Mouse (Mus musculus): ENCODE measurements around the gene Abhd14a. TPM values are rescaled to one million over a fixed set of nuclear protein-coding genes. Genes with fewer than 3 reads are reported as not detected.
A peak's percentile ranks its signal among the peaks of the same experiment; 100 is the strongest.

Gene Abhd14a
- polyA plus RNA-seq, 1 experiment from 2014 or later: 21.7 TPM

DNA sequence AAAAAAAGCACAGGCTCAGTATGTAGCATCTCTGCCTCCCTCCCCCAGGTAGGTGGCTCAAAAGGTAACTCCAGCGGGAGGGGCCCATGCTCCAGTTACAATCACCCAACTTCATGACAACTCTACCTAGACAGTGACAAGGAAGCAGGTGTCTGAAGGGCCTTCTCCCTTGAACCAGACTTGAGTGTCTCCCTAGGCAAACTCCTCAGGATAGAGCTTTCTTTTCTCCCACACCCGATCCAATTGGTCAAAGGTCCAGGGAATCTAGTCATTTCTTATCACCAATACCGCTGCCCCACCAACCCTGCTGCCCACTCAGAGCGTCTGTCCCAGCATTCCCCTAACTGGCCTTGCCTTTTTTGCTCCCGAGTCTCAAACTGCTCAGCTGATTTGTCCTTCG is 19.2 kb upstream of the Abhd14a start:
- no peak overlapping the region for H3K9ac ChIP-seq (replicated peaks; ENCODE audit: low read depth)
- DNase-seq (ENCODE audit: low spot score) (no peak), ATAC-seq (no peak)
- no peak overlapping the region for H3K27ac ChIP-seq (ENCODE audit: low read length)
- 83% methylated on average over 6 of the region's 6 CpGs for WGBS
- no peak overlapping the region for H3K4me3 ChIP-seq (ENCODE audit: low read depth, low read length)
- peaks cover 9% of the 10 kb centered on the region for H3K36me3 ChIP-seq (ENCODE audit: insufficient read depth, low read length)
- peaks cover 4% of the 10 kb centered on the region for H3K4me1 ChIP-seq (ENCODE audit: insufficient read depth, low read depth, low read length)
- TF ChIP-seq CTCF (IDR thresholded peaks at IDR 0.05) (no peak), EP300 (IDR thresholded peaks at IDR 0.05) (no peak)
- no peaks in the 10 kb centered on the region for H3K9me3 ChIP-seq (ENCODE audit: low read length)
- H3K27me3 ChIP-seq (replicated peaks; ENCODE audit: insufficient read depth, low read length): 0 out of 2 replicates have a peak, but pooled peaks cover 5% of the 10 kb centered on the region
- H3K4me2 ChIP-seq (replicated peaks; ENCODE audit: low read depth, low read length): no peak overlapping the region

DNA sequence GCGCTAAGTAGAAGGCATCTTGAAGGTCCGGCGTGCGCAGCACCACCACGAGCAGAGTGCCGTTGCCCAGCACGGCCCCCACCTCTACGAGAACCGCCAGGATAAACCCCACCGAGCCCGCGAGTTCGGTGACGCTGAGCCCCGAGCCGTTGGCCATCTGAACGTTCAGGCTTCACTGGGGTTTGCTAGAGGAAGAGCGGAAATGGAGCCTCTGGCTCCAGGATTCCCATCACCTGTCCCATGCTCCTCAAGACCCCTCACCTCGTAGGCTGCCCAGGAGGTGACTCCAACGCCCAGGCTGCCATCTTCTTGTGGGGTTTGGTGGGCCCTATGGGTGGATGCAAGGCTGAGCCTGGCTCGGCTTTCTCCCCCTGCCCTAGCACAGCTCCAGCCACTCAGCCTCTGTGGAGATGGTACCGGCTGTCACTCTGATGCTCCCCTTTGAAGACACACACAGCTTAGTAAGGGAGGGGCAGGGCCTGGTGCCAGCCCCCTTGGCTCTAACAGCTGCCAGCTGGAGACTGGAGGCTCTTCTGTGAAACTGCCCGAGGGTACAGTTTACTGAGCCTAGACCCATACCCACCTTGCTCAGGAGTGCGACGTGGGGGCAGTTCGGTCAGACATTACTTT is 18.2 kb upstream of the Abhd14a start, which contains the start of gene Gpr62:
Gpr62 (minus strand) TSS at position 368 of the 630 bp plus-strand sequence.
- peaks cover 4% of the 10 kb centered on the region for H3K4me1 ChIP-seq (ENCODE audit: insufficient read depth, low read depth, low read length)
- DNase-seq (ENCODE audit: low spot score) (no peak), ATAC-seq (no peak)
- H3K4me3 ChIP-seq (ENCODE audit: low read depth, low read length): peak within 1 kb of the TSS; percentile 49
- TF ChIP-seq EP300 (IDR thresholded peaks at IDR 0.05) (no peak), CTCF (IDR thresholded peaks at IDR 0.05) (no peak)
- H3K4me2 ChIP-seq (replicated peaks; ENCODE audit: low read depth, low read length): peak within 1 kb of the TSS; percentile 95
- H3K9me3 ChIP-seq (ENCODE audit: low read length): no peaks in the 10 kb centered on the region
- 0 out of 2 replicates have a peak, but pooled peaks cover 5% of the 10 kb centered on the region for H3K27me3 ChIP-seq (replicated peaks; ENCODE audit: insufficient read depth, low read length)
- H3K36me3 ChIP-seq (ENCODE audit: insufficient read depth, low read length): peaks cover 9% of the 10 kb centered on the region
- WGBS: 37% methylated on average over 26 of the region's 26 CpGs
- peak within 1 kb of the TSS; percentile 34; the same call in 1 of the 2 replicates for H3K9ac ChIP-seq (replicated peaks; ENCODE audit: low read depth)
- no peak within 1 kb of the TSS for H3K27ac ChIP-seq (ENCODE audit: low read length)

DNA sequence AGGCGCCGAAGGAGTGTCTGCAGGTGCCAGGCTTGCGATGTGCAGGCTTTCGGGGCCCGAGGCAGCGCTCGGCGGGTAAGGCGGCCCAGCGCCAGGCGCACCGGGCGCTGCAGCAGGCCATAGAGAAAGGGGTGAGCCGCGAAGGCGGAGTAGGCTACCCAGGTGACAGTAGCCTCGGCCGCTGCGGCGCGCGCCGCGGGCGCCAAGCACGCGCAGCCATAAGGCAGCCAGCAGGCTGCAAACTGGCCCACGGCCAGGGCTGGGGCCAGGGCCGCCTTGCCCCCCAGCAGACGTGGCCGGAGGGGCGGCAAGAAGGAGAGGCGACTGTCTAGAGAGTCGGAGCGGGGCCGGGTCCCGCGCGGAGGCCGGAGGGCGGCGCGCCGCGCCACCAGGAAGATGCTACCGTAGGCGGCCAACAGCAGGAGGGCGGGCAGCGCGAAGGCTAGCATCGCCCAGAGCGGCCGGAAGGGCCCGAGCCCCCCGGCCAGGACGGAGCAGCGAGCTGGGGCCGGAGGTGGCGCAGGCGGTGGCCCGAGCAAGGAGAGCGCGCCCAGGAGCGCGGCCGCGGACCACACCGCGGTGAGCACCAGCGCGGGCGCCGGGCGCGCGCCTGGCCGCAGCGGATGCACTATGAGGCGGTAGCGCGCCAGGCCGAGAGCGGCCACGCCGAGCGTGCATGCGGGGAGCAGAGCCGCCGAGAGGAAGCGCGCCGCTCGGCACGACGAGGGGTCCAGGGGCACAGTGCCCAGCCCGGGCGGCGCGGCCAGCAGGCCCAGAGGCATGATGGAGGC is 17.5 kb upstream of the Abhd14a start:
- WGBS: 2% methylated on average over 81 of the region's 99 CpGs
- H3K27ac ChIP-seq (ENCODE audit: low read length): no peak overlapping the region
- DNase-seq (ENCODE audit: low spot score) (peak; percentile 23), ATAC-seq (peak; percentile 67)
- peaks cover 4% of the 10 kb centered on the region for H3K4me1 ChIP-seq (ENCODE audit: insufficient read depth, low read depth, low read length)
- no peaks in the 10 kb centered on the region for H3K9me3 ChIP-seq (ENCODE audit: low read length)
- H3K4me2 ChIP-seq (replicated peaks; ENCODE audit: low read depth, low read length): peak overlapping the region; percentile 95
- H3K36me3 ChIP-seq (ENCODE audit: insufficient read depth, low read length): peaks cover 9% of the 10 kb centered on the region
- TF ChIP-seq CTCF (IDR thresholded peaks at IDR 0.05): no peak
- TF ChIP-seq EP300 (IDR thresholded peaks at IDR 0.05): no peak
- H3K27me3 ChIP-seq (replicated peaks; ENCODE audit: insufficient read depth, low read length): 0 out of 2 replicates have a peak, but pooled peaks cover 5% of the 10 kb centered on the region
- peak overlapping the region; percentile 49 for H3K4me3 ChIP-seq (ENCODE audit: low read depth, low read length)
- peak overlapping the region; percentile 34; the same call in 1 of the 2 replicates for H3K9ac ChIP-seq (replicated peaks; ENCODE audit: low read depth)

DNA sequence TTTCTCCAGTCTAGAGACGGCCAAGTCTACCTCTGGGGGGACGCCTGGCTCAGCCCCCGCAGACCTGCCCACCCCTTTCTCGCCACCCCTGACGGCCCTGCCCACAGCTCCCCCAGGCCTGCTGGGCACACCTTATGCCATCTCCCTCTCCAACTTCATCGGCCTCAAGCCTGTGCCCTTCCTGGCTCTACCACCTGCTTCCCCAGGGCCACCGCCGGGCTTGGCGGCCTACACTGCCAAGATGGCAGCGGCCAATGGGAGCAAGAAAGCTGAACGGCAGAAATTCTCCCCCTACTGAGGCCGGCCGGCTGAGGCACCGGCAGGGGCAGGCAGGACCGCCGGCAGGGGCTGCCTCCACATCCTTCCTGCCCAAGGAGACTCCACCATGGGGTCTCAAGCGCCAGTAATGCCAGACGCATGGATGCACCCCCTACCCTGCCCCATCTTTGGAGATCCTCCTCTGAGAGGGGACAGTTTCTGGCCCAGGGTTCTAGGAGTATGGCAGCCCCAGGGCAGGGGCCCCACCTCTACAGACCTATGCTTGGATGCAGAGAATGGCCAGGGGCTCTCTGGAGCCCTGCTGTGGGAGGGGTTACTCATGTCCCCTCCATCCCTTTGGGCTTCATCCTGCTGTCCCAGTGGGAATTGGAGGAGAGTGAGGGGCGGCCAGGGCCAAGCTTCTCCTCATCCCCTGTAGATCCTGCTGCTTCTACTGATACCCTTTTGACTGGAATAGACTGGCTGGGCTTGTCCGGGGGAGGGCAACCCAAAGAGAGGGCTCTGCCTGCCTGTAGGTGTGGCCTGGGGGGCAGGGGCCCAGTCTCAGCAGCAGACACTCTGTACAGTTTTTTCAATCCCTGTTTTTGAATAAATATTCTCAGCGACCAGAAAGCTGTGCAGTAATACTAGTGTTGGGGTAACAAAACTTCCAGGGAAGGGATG is 15.9 kb upstream of the Abhd14a start:
- H3K36me3 ChIP-seq (ENCODE audit: insufficient read depth, low read length): peaks cover 9% of the 10 kb centered on the region
- WGBS: 85% methylated on average over 21 of the region's 21 CpGs

DNA sequence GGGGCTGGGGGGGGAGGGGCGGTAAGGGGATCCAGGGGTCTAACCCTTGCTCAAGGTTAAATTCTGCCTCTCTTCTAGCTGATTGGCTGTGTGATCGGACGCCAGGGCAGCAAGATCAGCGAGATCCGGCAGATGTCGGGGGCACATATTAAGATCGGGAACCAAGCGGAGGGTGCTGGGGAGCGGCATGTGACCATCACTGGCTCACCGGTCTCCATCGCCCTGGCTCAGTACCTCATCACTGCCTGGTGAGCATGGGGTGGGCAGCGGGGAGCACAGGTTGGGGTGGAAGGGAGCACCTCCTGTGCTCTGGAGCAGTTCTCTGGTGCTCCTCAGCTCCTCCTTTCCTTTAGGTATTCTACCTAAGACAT is 14.9 kb upstream of the Abhd14a start:
- WGBS: 91% methylated on average over 12 of the region's 12 CpGs
- H3K27ac ChIP-seq (ENCODE audit: low read length): no peak overlapping the region
- no peaks in the 10 kb centered on the region for H3K9me3 ChIP-seq (ENCODE audit: low read length)
- H3K4me1 ChIP-seq (ENCODE audit: insufficient read depth, low read depth, low read length): peaks cover 4% of the 10 kb centered on the region
- peaks cover 9% of the 10 kb centered on the region for H3K36me3 ChIP-seq (ENCODE audit: insufficient read depth, low read length)
- ATAC-seq (no peak), DNase-seq (ENCODE audit: low spot score) (no peak)
- TF ChIP-seq CTCF (IDR thresholded peaks at IDR 0.05) (no peak), EP300 (IDR thresholded peaks at IDR 0.05) (no peak)
- no peak overlapping the region for H3K4me2 ChIP-seq (replicated peaks; ENCODE audit: low read depth, low read length)
- 0 out of 2 replicates have a peak, but pooled peaks cover 5% of the 10 kb centered on the region for H3K27me3 ChIP-seq (replicated peaks; ENCODE audit: insufficient read depth, low read length)
- H3K9ac ChIP-seq (replicated peaks; ENCODE audit: low read depth): no peak overlapping the region
- no peak overlapping the region for H3K4me3 ChIP-seq (ENCODE audit: low read depth, low read length)

More for the DNA sequence above, 15.9 kb upstream of the Abhd14a start:
- Histone ChIP-seq H3K4me1 (ENCODE audit: insufficient read depth, low read depth, low read length) (peaks cover 4% of the 10 kb centered on the region), H3K27me3 (replicated peaks; ENCODE audit: insufficient read depth, low read length) (0 out of 2 replicates have a peak, but pooled peaks cover 5% of the 10 kb centered on the region), H3K9ac (replicated peaks; ENCODE audit: low read depth) (no peak overlapping the region), H3K4me3 (ENCODE audit: low read depth, low read length) (no peak overlapping the region), H3K4me2 (replicated peaks; ENCODE audit: low read depth, low read length) (no peak overlapping the region), H3K27ac (ENCODE audit: low read length) (no peak overlapping the region), H3K9me3 (ENCODE audit: low read length) (no peaks in the 10 kb centered on the region)
- ATAC-seq (no peak), DNase-seq (ENCODE audit: low spot score) (no peak)
- TF ChIP-seq EP300 (IDR thresholded peaks at IDR 0.05): no peak
- TF ChIP-seq CTCF (IDR thresholded peaks at IDR 0.05): no peak

Measured in lung, postnatal 0 days (tissue).